In genomic region chr2:154606965-154607364, GRCm38 (mm10) we compare ENCODE assay signal across 24 mouse cellular contexts. TPM values are rescaled to one million over a fixed set of nuclear protein-coding genes. Genes with fewer than 3 reads are reported as not detected.
A peak's percentile ranks its signal among the peaks of the same experiment; 100 is the strongest.
DNase-seq lines count a peak whose midpoint lies in the region; ATAC-seq and TF ChIP-seq lines count a peak whose summit lies in the region.
"Had no signal": no experiment of that assay in that cellular context is flagged by ENCODE, and none has a peak within 500 bp of the region (broad histone marks: within the 10 kb centered on the region; RNA-seq: fewer than 3 reads in every experiment).

No protein-coding gene starts in this region.

- H3K27me3 ChIP-seq in liver, adult 2 months (ENCODE audit: control insufficient read depth, insufficient read depth, low read length): no peaks in the 10 kb centered on the region
- no peaks in the 10 kb centered on the region for H3K27me3 ChIP-seq in liver, postnatal 0 days (ENCODE audit: insufficient read depth, low read length)
- no peaks in the 10 kb centered on the region for H3K27me3 ChIP-seq in liver, embryonic 11.5 days (replicated peaks; ENCODE audit: control insufficient read depth, insufficient read depth, low read length)

- no peak for TF ChIP-seq POLR2A in liver, adult 2 months (IDR thresholded peaks at IDR 0.05; ENCODE audit: extremely low read depth, insufficient read depth, low read length)

- intact Hi-C loops in gastrocnemius, postnatal 36 days (cut with DNase I): loop anchor here (5.0 kb wide), 1 partner anchor 40 kb away; the partner anchor contains the start of gene E2f1

- no peak overlapping the region for H3K9ac ChIP-seq in liver, adult 2 months (ENCODE audit: low read depth, low read length)
- H3K9ac ChIP-seq in liver, postnatal 0 days (replicated peaks): no peak overlapping the region
- no peak overlapping the region for H3K9ac ChIP-seq in liver, embryonic 11.5 days (ENCODE audit: low read depth, low read length)

- H3K79me2 ChIP-seq in liver, adult 2 months (ENCODE audit: control insufficient read depth, insufficient read depth, low read length): peaks cover 5% of the 10 kb centered on the region; the same call in 1 of the 2 replicates

- H3K36me3 ChIP-seq in liver, adult 2 months (ENCODE audit: control insufficient read depth, insufficient read depth, low read length): no peaks in the 10 kb centered on the region
- H3K36me3 ChIP-seq in liver, postnatal 0 days (replicated peaks; ENCODE audit: insufficient read depth, low read length): no peaks in the 10 kb centered on the region
- no peaks in the 10 kb centered on the region for H3K36me3 ChIP-seq in liver, embryonic 11.5 days (ENCODE audit: control insufficient read depth, insufficient read depth, low read length)

- 0 out of 2 replicates have a peak, but pooled peaks have one; percentile 11 for TF ChIP-seq EP300 in liver, postnatal 0 days (IDR thresholded peaks at IDR 0.05; ENCODE audit: low read depth)

- no peak overlapping the region for H3K4me3 ChIP-seq in liver, adult 2 months (ENCODE audit: insufficient read depth, low read depth, low read length)
- no peak overlapping the region for H3K4me3 ChIP-seq in liver, postnatal 0 days (ENCODE audit: low read depth, low read length)
- no peak overlapping the region for H3K4me3 ChIP-seq in liver, embryonic 11.5 days (ENCODE audit: low read depth, low read length)

- H3K4me1 ChIP-seq in liver, adult 2 months (ENCODE audit: control insufficient read depth, insufficient read depth, low read length): peaks cover 26% of the 10 kb centered on the region
- H3K4me1 ChIP-seq in liver, postnatal 0 days (ENCODE audit: insufficient read depth): peaks cover 29% of the 10 kb centered on the region
- peaks cover 6% of the 10 kb centered on the region for H3K4me1 ChIP-seq in liver, embryonic 11.5 days (replicated peaks; ENCODE audit: control insufficient read depth, insufficient read depth, low read length)

- ATAC-seq in liver, postnatal 0 days: no peak
- ATAC-seq in liver, embryonic 11.5 days (replicated peaks; ENCODE audit: low FRiP score): no peak
- ATAC-seq: activated CD4-positive, CD25-positive, alpha-beta regulatory T cell, adult 4 months; CD4-positive, CD25-positive, alpha-beta regulatory T cell, adult 4 months; Patski had no signal

- no peak overlapping the region for H3K27ac ChIP-seq in liver, adult 2 months (replicated peaks; ENCODE audit: insufficient read depth, low read depth, low read length)
- H3K27ac ChIP-seq in liver, postnatal 0 days (ENCODE audit: low read depth): peak overlapping the region; percentile 36; the same call in 1 of the 2 replicates
- no peak overlapping the region for H3K27ac ChIP-seq in liver, embryonic 11.5 days (ENCODE audit: low read depth, low read length)

- TF ChIP-seq CTCF in liver, adult 2 months (IDR thresholded peaks at IDR 0.05; ENCODE audit: low read depth, low read length): no peak
- no peak for TF ChIP-seq CTCF in liver, postnatal 0 days (IDR thresholded peaks at IDR 0.05; ENCODE audit: low read depth)

- peak; percentile 84 for DNase-seq in liver, adult 2 months (ENCODE audit: extremely low read depth, low read depth, low spot score)
- DNase-seq in liver: no peak
- DNase-seq in liver, postnatal 0 days: no peak
- no peak for DNase-seq in liver, embryonic 11.5 days (ENCODE audit: low spot score)
- peak; percentile 95 for DNase-seq in fat pad, adult 2 months (ENCODE audit: extremely low read depth, low read depth, low spot score)
- DNase-seq in gonadal fat pad, adult 2 months (ENCODE audit: low read depth): peak; percentile 92
- DNase-seq in gastrocnemius, postnatal 36 days: no peak
- DNase-seq in lung, postnatal 10 days: no peak
- DNase-seq: adrenal gland, adult 2 months; adrenal gland, adult 8-10 months; adrenal gland, postnatal 10 days; adrenal gland, postnatal 14 days; adrenal gland, postnatal 25 days; adrenal gland, postnatal 36 days; B cell, adult 2 months; cerebellum, adult 11 months; cerebellum, adult 11-12 months had no signal

- H3K4me2 ChIP-seq in liver, postnatal 0 days (ENCODE audit: low read depth, low read length): no peak overlapping the region
- no peak overlapping the region for H3K4me2 ChIP-seq in liver, embryonic 11.5 days

- no peaks in the 10 kb centered on the region for H3K9me3 ChIP-seq in liver, postnatal 0 days (ENCODE audit: low read length)
- H3K9me3 ChIP-seq in liver, embryonic 11.5 days (ENCODE audit: control insufficient read depth, low read length): no peaks in the 10 kb centered on the region
- H3K9me3 ChIP-seq: G1E had no signal

- WGBS in liver, adult 2 months: 22% methylated on average over 1 of the region's 1 CpGs
- 70% methylated on average over 1 of the region's 1 CpGs for WGBS in liver, postnatal 0 days (ENCODE audit: insufficient replicate concordance)
- WGBS in liver, embryonic 11.5 days: 88% methylated on average over 1 of the region's 1 CpGs

RNA-seq across cellular contexts. Expression of gene Pxmp4, which starts 3.5 kb away (rescaled TPM):
- total RNA-seq in liver, adult 2 months (2014; rRNA removed): 39.9 and 51.1 TPM in 2 replicates
- 127 and 134 TPM in 2 replicates for polyA plus RNA-seq in liver, adult 2 months (2012; rRNA removed)
- polyA plus RNA-seq in liver, postnatal 0 days (2015; fragmentation: Nextera tagmentation; extraction: Ambion mirVana): 64.2 and 68.5 TPM in 2 replicates
- 25.2 and 25.6 TPM in 2 replicates for polyA plus RNA-seq in liver, embryonic 11.5 days (2014; fragmentation: Nextera tagmentation; extraction: Ambion mirVana)
- 47.5 and 68.3 TPM in 2 replicates for polyA plus RNA-seq in gonadal fat pad, adult 2 months (2012; rRNA removed)
- 10 to 100 TPM; 10.8 to 11.8 TPM for total RNA-seq in gastrocnemius, postnatal 36 days (2021)

RNA-seq across cellular contexts. Expression of gene Zfp341, which starts 6.1 kb away (rescaled TPM):
- 0.18 and 1.0 TPM in 2 replicates for total RNA-seq in liver, adult 2 months (2014; rRNA removed)
- polyA plus RNA-seq in liver, adult 2 months (2012; rRNA removed): 3.2 TPM in 2 replicates
- 0.75 and 0.85 TPM in 2 replicates for polyA plus RNA-seq in liver, postnatal 0 days (2015; fragmentation: Nextera tagmentation; extraction: Ambion mirVana)
- 1.3 and 1.5 TPM in 2 replicates for polyA plus RNA-seq in liver, embryonic 11.5 days (2014; fragmentation: Nextera tagmentation; extraction: Ambion mirVana)
- 3.9 and 4.4 TPM in 2 replicates for polyA plus RNA-seq in gonadal fat pad, adult 2 months (2012; rRNA removed)
- 1 to 10 TPM; 2.2 to 2.3 TPM for total RNA-seq in gastrocnemius, postnatal 36 days (2021)

RNA-seq across cellular contexts. Expression of gene 4930519P11Rik, which starts 6.3 kb away (rescaled TPM):
- not detected in 2 replicates for total RNA-seq in liver, adult 2 months (2014; rRNA removed)
- polyA plus RNA-seq in liver, adult 2 months (2012; rRNA removed): 0.37 TPM in 1 of 2 replicates, not detected in the other
- 0.40 and 0.45 TPM in 2 replicates for polyA plus RNA-seq in liver, postnatal 0 days (2015; fragmentation: Nextera tagmentation; extraction: Ambion mirVana)
- polyA plus RNA-seq in liver, embryonic 11.5 days (2014; fragmentation: Nextera tagmentation; extraction: Ambion mirVana): not detected in 2 replicates
- polyA plus RNA-seq in gonadal fat pad, adult 2 months (2012; rRNA removed): 0.81 and 2.0 TPM in 2 replicates
- total RNA-seq in gastrocnemius, postnatal 36 days (2021): not detected
- total RNA-seq: adrenal gland, adult 18-20 months; adrenal gland, postnatal 10 days; adrenal gland, postnatal 14 days; CH12.LX; G1E; MEL had no signal
- polyA plus RNA-seq: activated CD4-positive, CD25-positive, alpha-beta regulatory T cell, adult 4 months; CD4-positive, CD25-positive, alpha-beta regulatory T cell, adult 4 months had no signal

RNA-seq across cellular contexts. Expression of gene E2f1, which starts 37.3 kb away (rescaled TPM):
- 1.1 and 2.3 TPM in 2 replicates for total RNA-seq in liver, adult 2 months (2014; rRNA removed)
- 2.4 and 3.8 TPM in 2 replicates for polyA plus RNA-seq in liver, adult 2 months (2012; rRNA removed)
- 7.3 and 7.4 TPM in 2 replicates for polyA plus RNA-seq in liver, postnatal 0 days (2015; fragmentation: Nextera tagmentation; extraction: Ambion mirVana)
- polyA plus RNA-seq in liver, embryonic 11.5 days (2014; fragmentation: Nextera tagmentation; extraction: Ambion mirVana): 12.6 and 14.0 TPM in 2 replicates
- polyA plus RNA-seq in gonadal fat pad, adult 2 months (2012; rRNA removed): 6.4 and 7.3 TPM in 2 replicates
- under 1 TPM; 0.48 to 0.69 TPM for total RNA-seq in gastrocnemius, postnatal 36 days (2021)

RNA-seq across cellular contexts. Expression of gene Chmp4b, which starts 44.5 kb away (rescaled TPM):
- 54.4 and 57.7 TPM in 2 replicates for total RNA-seq in liver, adult 2 months (2014; rRNA removed)
- 37.6 and 37.8 TPM in 2 replicates for polyA plus RNA-seq in liver, adult 2 months (2012; rRNA removed)
- polyA plus RNA-seq in liver, postnatal 0 days (2015; fragmentation: Nextera tagmentation; extraction: Ambion mirVana): 11.9 and 13.1 TPM in 2 replicates
- 9.3 and 10.9 TPM in 2 replicates for polyA plus RNA-seq in liver, embryonic 11.5 days (2014; fragmentation: Nextera tagmentation; extraction: Ambion mirVana)
- polyA plus RNA-seq in gonadal fat pad, adult 2 months (2012; rRNA removed): 111 and 177 TPM in 2 replicates
- total RNA-seq in gastrocnemius, postnatal 36 days (2021): 100 to 1,000 TPM; 102 to 107 TPM

Comparison
In these comparisons a context has a peak if more than half of its experiments do, and no peak if none do; other contexts are left out.
1. DNase-seq: peak in liver, adult 2 months (single experiment), fat pad, adult 2 months (single experiment) and gonadal fat pad, adult 2 months (single experiment); none in liver (single experiment), liver, postnatal 0 days (single experiment), liver, embryonic 11.5 days (single experiment), gastrocnemius, postnatal 36 days (0 of 2) and lung, postnatal 10 days (single experiment).